Mouse (Mus musculus) c-Kit-positive CD71-negative TER-119-negative erythroid progenitor cells, embryonic 14.5 days (primary cell): ENCODE results near the gene Defb3.
"Not testable (repeated sequence)": the region's sequence is repeated elsewhere in the genome, so short reads cannot be mapped to it uniquely, and the experiment has no call there.

Source experiments
- DNase-seq: peaks from one replicate; pipeline ENCODE4 v3.0.0-alpha.2; 2013; ENCODE audit warnings: low read depth

The Defb3 gene

GRCm38 (mm10) chr8:19293060-19293459 is at the start of gene Defb3:
TSS of gene Defb3 (plus strand) at chr8:19293360.
- DNase-seq, result not testable (repeated sequence)

- DNase-seq, result no peak
Measured at GRCm38 (mm10) chr8:19247280-19247679, 45.9 kb upstream of the Defb3 start, which contains the start of gene Defb5. TSS of gene Defb5 (plus strand) at chr8:19247580.

GRCm38 (mm10) chr8:19258136-19258535 is 35.0 kb upstream of the Defb3 start:
- DNase-seq, result no peak

DNA sequence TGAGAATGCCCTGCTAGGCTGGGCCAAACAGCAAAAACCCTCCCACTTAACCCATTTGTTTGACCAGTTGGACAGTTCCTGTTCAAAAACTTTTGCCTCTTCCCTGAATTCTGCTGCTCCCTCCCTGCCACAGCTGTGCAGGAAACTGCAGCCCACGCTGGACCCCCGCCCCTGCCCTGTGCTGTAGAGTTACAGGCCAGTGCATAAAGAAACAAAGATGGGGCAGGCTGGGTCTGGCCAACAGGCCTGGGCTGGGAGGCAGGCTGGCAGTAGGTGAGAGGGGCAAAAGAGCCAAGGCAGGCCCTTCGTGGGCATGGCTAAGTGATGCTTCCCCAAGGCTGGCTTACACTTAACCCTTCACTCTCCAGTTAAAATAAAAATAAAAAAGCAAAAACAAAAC is 33.5 kb upstream of the Defb3 start:
- no peak for DNase-seq

DNA sequence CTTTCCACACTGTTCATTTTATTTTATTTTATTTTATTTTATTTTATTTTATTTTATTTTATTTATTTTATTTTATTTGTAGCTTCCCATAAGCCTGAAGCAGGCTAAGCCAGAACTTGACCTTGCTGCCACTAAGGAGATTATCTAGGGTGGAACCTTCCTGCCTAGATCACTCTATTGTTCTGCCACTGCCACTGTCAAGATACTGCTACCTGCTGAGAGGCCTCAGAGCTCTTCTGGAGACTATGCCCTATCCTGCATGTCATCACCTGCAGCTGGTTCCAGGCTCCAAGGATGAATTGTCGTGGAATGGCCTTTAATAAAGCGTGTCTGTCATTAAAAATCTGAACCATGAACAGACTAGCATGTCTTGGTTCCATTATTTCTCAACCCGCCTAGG is 5.2 kb downstream of the Defb3 start:
- DNase-seq, result not testable (repeated sequence)

- DNase-seq, result no peak
Measured at GRCm38 (mm10) chr8:19331836-19332235, 38.7 kb downstream of the Defb3 start.
